In genomic region chr17:26380280-26380985, GRCm38 (mm10) we compare ENCODE assay signal across 11 mouse cellular contexts. TPM values are rescaled to one million over a fixed set of nuclear protein-coding genes. Genes with fewer than 3 reads are reported as not detected.
DNase-seq lines count a peak whose midpoint lies in the region; ATAC-seq and TF ChIP-seq lines count a peak whose summit lies in the region.
"Had no signal": no experiment of that assay in that cellular context is flagged by ENCODE, and none has a peak within 500 bp of the region (broad histone marks: within the 10 kb centered on the region; RNA-seq: fewer than 3 reads in every experiment).

No protein-coding gene starts in this region.

- H3K27me3 ChIP-seq in hindbrain, embryonic 10.5 days (ENCODE audit: insufficient read depth, poor library complexity, severe bottlenecking) = 0 out of 2 replicates have a peak, but pooled peaks cover 3% of the 10 kb centered on the region
- H3K27me3 ChIP-seq in hindbrain, embryonic 11.5 days (ENCODE audit: control insufficient read depth, insufficient read depth, low read length) = no peaks in the 10 kb centered on the region
- H3K27me3 ChIP-seq in embryonic facial prominence, embryonic 11.5 days (ENCODE audit: control insufficient read depth, insufficient read depth, low read length) = no peaks in the 10 kb centered on the region
- H3K27me3 ChIP-seq in forebrain, embryonic 15.5 days = no peaks in the 10 kb centered on the region
- H3K27me3 ChIP-seq in limb, embryonic 15.5 days = no peaks in the 10 kb centered on the region

- DNase-seq in hindbrain, embryonic 10.5 days (ENCODE audit: low spot score) = no peak
- DNase-seq in hindbrain, embryonic 11.5 days (ENCODE audit: low spot score) = no peak
- no peak for DNase-seq in embryonic facial prominence, embryonic 11.5 days (ENCODE audit: low spot score)
- DNase-seq in cerebellum, adult 9-11 months = no peak
- DNase-seq in gastrocnemius, adult 2 months = no peak
- DNase-seq in testis, postnatal 10 days (ENCODE audit: low spot score) = no peak
- DNase-seq: cerebellum, adult 2 months; thymus, postnatal 36 days had no signal

- no peaks in the 10 kb centered on the region for H3K9me3 ChIP-seq in hindbrain, embryonic 10.5 days
- H3K9me3 ChIP-seq in hindbrain, embryonic 11.5 days (ENCODE audit: control insufficient read depth, low read length) = no peaks in the 10 kb centered on the region
- H3K9me3 ChIP-seq in embryonic facial prominence, embryonic 11.5 days (replicated peaks; ENCODE audit: control insufficient read depth, low read length) = no peaks in the 10 kb centered on the region
- no peaks in the 10 kb centered on the region for H3K9me3 ChIP-seq in forebrain, embryonic 15.5 days
- H3K9me3 ChIP-seq in limb, embryonic 15.5 days = no peaks in the 10 kb centered on the region

- no peak for ATAC-seq in hindbrain, embryonic 11.5 days (ENCODE audit: low FRiP score)
- peak; percentile 31; the same call in 1 of the 2 replicates for ATAC-seq in embryonic facial prominence, embryonic 11.5 days (replicated peaks; ENCODE audit: insufficient number of reproducible peaks, low FRiP score, low TSS enrichment, low read depth)
- peak; percentile 76; the same call in 1 of the 2 replicates for ATAC-seq in forebrain, embryonic 15.5 days (replicated peaks)
- no peak for ATAC-seq in limb, embryonic 15.5 days (ENCODE audit: insufficient number of reproducible peaks, low FRiP score, low TSS enrichment, low read depth)
- ATAC-seq: activated CD4-positive, CD25-positive, alpha-beta regulatory T cell, adult 4 months had no signal

- 52% methylated on average over 8 of the region's 8 CpGs for WGBS in hindbrain, embryonic 10.5 days
- 46% methylated on average over 7 of the region's 8 CpGs for WGBS in hindbrain, embryonic 11.5 days
- WGBS in embryonic facial prominence, embryonic 11.5 days = 48% methylated on average over 7 of the region's 8 CpGs
- 34% methylated on average over 8 of the region's 8 CpGs for WGBS in forebrain, embryonic 15.5 days
- WGBS in limb, embryonic 15.5 days = 47% methylated on average over 7 of the region's 8 CpGs

- intact Hi-C loops in gastrocnemius, adult 2 months (cut with DNase I) = no loop called here

- TF ChIP-seq CTCF in gastrocnemius, adult 2 months (IDR thresholded peaks at IDR 0.05) = no peak

- no peak overlapping the region for H3K4me2 ChIP-seq in hindbrain, embryonic 11.5 days (replicated peaks; ENCODE audit: low read depth, low read length)
- no peak overlapping the region for H3K4me2 ChIP-seq in embryonic facial prominence, embryonic 11.5 days (ENCODE audit: low read depth, low read length)
- peak overlapping the region; percentile 35 for H3K4me2 ChIP-seq in forebrain, embryonic 15.5 days (replicated peaks)
- H3K4me2 ChIP-seq in limb, embryonic 15.5 days = peak overlapping the region; percentile 27; the same call in 1 of the 2 replicates

- no peak overlapping the region for H3K9ac ChIP-seq in hindbrain, embryonic 11.5 days (ENCODE audit: low read depth, low read length)
- no peak overlapping the region for H3K9ac ChIP-seq in embryonic facial prominence, embryonic 11.5 days (replicated peaks; ENCODE audit: low read length)
- H3K9ac ChIP-seq in forebrain, embryonic 15.5 days (replicated peaks) = no peak overlapping the region
- H3K9ac ChIP-seq in limb, embryonic 15.5 days = no peak overlapping the region

- peak overlapping the region; percentile 54 for H3K27ac ChIP-seq in hindbrain, embryonic 10.5 days
- no peak overlapping the region for H3K27ac ChIP-seq in hindbrain, embryonic 11.5 days (ENCODE audit: low read depth, low read length)
- H3K27ac ChIP-seq in embryonic facial prominence, embryonic 11.5 days (replicated peaks; ENCODE audit: low read depth, low read length) = no peak overlapping the region
- H3K27ac ChIP-seq in forebrain, embryonic 15.5 days (replicated peaks) = peak overlapping the region; percentile 91
- no peak overlapping the region for H3K27ac ChIP-seq in limb, embryonic 15.5 days
- no peak overlapping the region for H3K27ac ChIP-seq in gastrocnemius, adult 2 months

- H3K4me1 ChIP-seq in hindbrain, embryonic 10.5 days (replicated peaks) = peaks cover 26% of the 10 kb centered on the region
- H3K4me1 ChIP-seq in hindbrain, embryonic 11.5 days (replicated peaks; ENCODE audit: control insufficient read depth, insufficient read depth, low read length) = no peaks in the 10 kb centered on the region
- peaks cover 7% of the 10 kb centered on the region; the same call in 1 of the 2 replicates for H3K4me1 ChIP-seq in embryonic facial prominence, embryonic 11.5 days (ENCODE audit: control insufficient read depth, insufficient read depth, low read length)
- H3K4me1 ChIP-seq in forebrain, embryonic 15.5 days = peaks cover 26% of the 10 kb centered on the region
- peaks cover 19% of the 10 kb centered on the region for H3K4me1 ChIP-seq in limb, embryonic 15.5 days

- no peaks in the 10 kb centered on the region for H3K36me3 ChIP-seq in hindbrain, embryonic 10.5 days
- H3K36me3 ChIP-seq in hindbrain, embryonic 11.5 days (ENCODE audit: control insufficient read depth, insufficient read depth, low read length) = no peaks in the 10 kb centered on the region
- H3K36me3 ChIP-seq in embryonic facial prominence, embryonic 11.5 days (replicated peaks; ENCODE audit: control insufficient read depth, insufficient read depth, low read depth, low read length) = no peaks in the 10 kb centered on the region
- no peaks in the 10 kb centered on the region for H3K36me3 ChIP-seq in forebrain, embryonic 15.5 days
- no peaks in the 10 kb centered on the region for H3K36me3 ChIP-seq in limb, embryonic 15.5 days

- H3K4me3 ChIP-seq in hindbrain, embryonic 10.5 days = no peak overlapping the region
- H3K4me3 ChIP-seq in hindbrain, embryonic 11.5 days (ENCODE audit: low read depth, low read length) = no peak overlapping the region
- no peak overlapping the region for H3K4me3 ChIP-seq in embryonic facial prominence, embryonic 11.5 days (ENCODE audit: low read depth, low read length)
- H3K4me3 ChIP-seq in forebrain, embryonic 15.5 days = no peak overlapping the region
- no peak overlapping the region for H3K4me3 ChIP-seq in limb, embryonic 15.5 days
- no peak overlapping the region for H3K4me3 ChIP-seq in gastrocnemius, adult 2 months

RNA-seq across cellular contexts. Expression of gene Neurl1b, which starts 34.2 kb away (rescaled TPM):
- 0.07 and 0.16 TPM in 2 replicates for polyA plus RNA-seq in hindbrain, embryonic 10.5 days (2016; fragmentation: Nextera tagmentation; extraction: Ambion mirVana)
- polyA plus RNA-seq in hindbrain, embryonic 11.5 days (2014; fragmentation: Nextera tagmentation; extraction: Ambion mirVana) = 0.25 and 0.79 TPM in 2 replicates
- polyA plus RNA-seq in embryonic facial prominence, embryonic 11.5 days (2014; fragmentation: Nextera tagmentation; extraction: Ambion mirVana) = 0.25 and 0.45 TPM in 2 replicates
- polyA plus RNA-seq in forebrain, embryonic 15.5 days (2015; fragmentation: Nextera tagmentation; extraction: Ambion mirVana) = 2.7 and 2.9 TPM in 2 replicates
- polyA plus RNA-seq in limb, embryonic 15.5 days (2015; fragmentation: Nextera tagmentation; extraction: Ambion mirVana) = 0.68 and 0.90 TPM in 2 replicates
- 1 to 10 TPM; 2.3 to 2.6 TPM for total RNA-seq in gastrocnemius, adult 2 months (2021)

Comparison
In these comparisons a context has a peak if more than half of its experiments do, and no peak if none do; other contexts are left out.
1. H3K27ac ChIP-seq: peak in hindbrain, embryonic 10.5 days (single experiment) and forebrain, embryonic 15.5 days (single experiment); none in hindbrain, embryonic 11.5 days (single experiment), embryonic facial prominence, embryonic 11.5 days (single experiment), limb, embryonic 15.5 days (single experiment) and gastrocnemius, adult 2 months (single experiment).
2. ATAC-seq: peak in embryonic facial prominence, embryonic 11.5 days (single experiment) and forebrain, embryonic 15.5 days (single experiment); none in hindbrain, embryonic 11.5 days (single experiment) and limb, embryonic 15.5 days (single experiment).
3. H3K4me2 ChIP-seq: peak in forebrain, embryonic 15.5 days (single experiment) and limb, embryonic 15.5 days (single experiment); none in hindbrain, embryonic 11.5 days (single experiment) and embryonic facial prominence, embryonic 11.5 days (single experiment).